Mouse (Mus musculus) T-helper 2 cell (primary cell): ENCODE measurements around the gene Osbp.

Source experiments
- in situ Hi-C: fragments of 300-600 bp; cut with MboI, MseI; formaldehyde crosslinking; loops from one replicate; pipeline ENCODE4 v1.15.1; 2025; ENCODE audit warnings: high pct_unique_total_duplicates

Gene Osbp

DNA sequence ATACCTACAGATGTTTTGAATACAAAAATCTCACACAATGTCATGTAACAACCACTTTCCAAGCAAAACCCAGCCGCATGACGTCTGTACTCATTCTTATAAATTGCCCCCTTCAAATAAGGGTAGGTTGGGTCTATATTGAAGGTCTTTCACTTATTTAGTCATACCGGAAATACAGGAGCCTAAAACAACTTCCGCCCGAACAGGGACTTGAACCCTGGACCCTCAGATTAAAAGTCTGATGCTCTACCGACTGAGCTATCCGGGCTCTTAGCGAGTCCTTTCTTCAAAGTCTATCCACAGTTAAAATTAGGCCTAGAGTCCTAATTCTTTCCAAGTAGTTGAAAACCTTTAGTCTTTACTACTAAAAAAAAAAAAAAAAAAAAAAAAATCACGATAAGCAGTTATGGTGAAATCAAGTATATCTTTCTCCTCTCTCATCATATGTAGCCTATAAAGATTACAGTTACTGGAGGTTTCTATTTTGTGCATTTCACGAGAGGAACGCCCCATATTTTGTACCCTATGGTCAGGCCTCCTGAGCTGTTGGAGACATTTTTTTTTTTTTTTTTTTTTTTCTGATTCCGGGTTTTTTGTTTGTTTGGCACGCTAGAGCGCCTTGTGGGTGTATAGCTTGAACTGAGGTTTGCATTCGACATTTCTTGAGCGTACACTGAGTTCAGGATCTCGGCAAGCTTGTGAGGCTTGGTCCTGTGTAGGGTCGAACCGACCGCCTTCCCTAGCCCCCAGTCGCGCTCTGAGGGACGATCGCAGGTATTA lies 44.0 kb downstream of the Osbp start:
- in situ Hi-C loops, result loop anchor here (25.0 kb wide), 2 partner anchors 522 to 803 kb away; partner anchors contain the start of gene Gm8369

DNA sequence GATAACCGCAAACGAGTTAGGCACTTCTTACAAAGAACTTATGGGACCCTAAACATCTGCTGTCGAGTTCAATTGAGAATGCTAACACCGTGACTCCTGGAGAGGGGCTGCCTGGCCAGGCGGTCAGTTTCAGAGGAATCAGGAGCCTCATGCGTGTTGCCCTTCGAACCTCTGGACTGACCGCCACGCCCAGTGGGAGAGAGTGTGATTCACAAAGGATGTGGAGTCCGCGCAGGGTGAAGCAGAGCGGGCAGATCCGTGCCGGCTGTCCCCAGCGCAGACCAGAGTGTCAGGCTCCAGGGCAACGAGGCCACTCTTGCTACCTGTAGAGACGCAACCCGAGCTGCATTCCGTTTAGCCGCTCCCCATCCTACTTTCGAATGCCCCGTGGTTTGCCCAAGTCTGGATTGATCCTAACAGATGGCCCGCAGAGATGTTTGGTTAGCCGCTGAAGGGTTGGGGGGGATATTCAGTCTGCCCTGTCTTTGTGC lies 44.6 kb downstream of the Osbp start:
- in situ Hi-C loops, result loop anchor here (25.0 kb wide), 2 partner anchors 523 to 802 kb away; partner anchors contain the start of gene Gm8369

GRCm38 (mm10) chr19:12010916-12011559 lies 45.3 kb downstream of the Osbp start:
- in situ Hi-C loops, result loop anchor here (25.0 kb wide), 2 partner anchors 524 to 801 kb away; partner anchors contain the start of gene Gm8369

- in situ Hi-C loops, result loop anchor here (25.0 kb wide), 2 partner anchors 525 to 800 kb away; partner anchors contain the start of gene Gm8369
Measured at GRCm38 (mm10) chr19:12011560-12012556, 46.1 kb downstream of the Osbp start.

- in situ Hi-C loops, result loop anchor here (25.0 kb wide), 2 partner anchors 525 to 800 kb away; partner anchors contain the start of gene Gm8369
Measured at GRCm38 (mm10) chr19:12012615-12013014, 46.9 kb downstream of the Osbp start.

DNA sequence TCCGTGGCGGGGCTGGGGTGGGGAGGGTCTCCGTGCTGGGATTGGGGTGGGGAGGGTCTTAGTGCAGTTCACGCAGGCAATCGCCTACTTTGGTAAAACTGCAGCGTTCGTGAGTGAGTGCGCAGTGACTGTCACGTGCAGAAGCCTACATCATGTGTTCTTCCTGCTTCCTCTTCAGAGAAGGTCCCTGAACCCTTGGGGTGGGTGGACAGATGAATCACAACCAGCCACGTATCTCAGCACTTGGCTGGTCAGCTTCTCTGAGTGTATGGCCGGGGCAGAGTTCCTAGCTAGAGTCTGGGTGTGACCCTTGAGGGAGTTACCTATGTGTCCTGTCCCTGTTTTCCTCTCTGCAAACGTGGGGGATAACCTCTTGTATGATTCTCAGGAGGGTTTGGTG lies 47.5 kb downstream of the Osbp start:
- in situ Hi-C loops, result loop anchor here (25.0 kb wide), 2 partner anchors 526 to 799 kb away; partner anchors contain the start of gene Gm8369

DNA sequence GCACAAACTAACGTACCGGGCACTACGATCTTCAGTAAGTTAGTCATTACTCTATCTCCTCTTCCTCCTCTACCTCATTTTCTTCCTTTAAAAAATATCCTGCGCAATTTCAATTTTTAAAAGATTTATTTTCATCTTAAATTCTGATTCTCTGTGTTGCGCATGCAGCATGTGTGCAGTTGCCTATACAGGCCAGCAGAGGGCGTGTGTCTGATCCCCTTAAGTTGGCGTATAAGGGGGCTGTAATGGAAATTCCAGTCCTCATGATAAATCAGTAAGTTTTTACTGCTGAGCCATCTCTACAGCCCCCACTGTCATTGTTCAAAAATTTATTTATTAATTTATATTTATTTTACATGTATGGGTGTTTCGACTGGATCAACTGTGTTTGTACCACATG lies 50.0 kb downstream of the Osbp start:
- in situ Hi-C loops, result loop anchor here (25.0 kb wide), 2 partner anchors 528 to 797 kb away; partner anchors contain the start of gene Gm8369

GRCm38 (mm10) chr19:12016192-12016591 lies 50.5 kb downstream of the Osbp start:
- in situ Hi-C loops, result loop anchor here (25.0 kb wide), 2 partner anchors 529 to 796 kb away; partner anchors contain the start of gene Gm8369

DNA sequence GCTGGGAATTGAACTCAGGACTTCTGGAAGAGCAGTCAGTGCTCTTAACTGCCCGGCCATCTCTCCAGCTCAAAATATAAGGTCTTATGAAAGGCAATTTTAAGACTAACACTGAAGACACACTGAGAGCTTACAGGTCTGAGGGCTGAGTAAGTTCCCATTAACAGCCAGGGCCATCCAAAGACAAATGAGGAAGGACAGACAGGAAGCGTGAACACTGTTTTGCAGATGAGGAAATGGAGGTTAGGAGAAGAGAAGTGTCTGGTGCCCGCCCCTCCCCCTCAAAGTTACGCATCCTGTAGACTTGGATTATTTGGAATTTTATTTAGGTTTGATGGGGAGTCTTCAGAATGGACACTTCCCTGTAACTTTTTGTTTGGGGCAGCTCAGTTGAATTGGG lies 58.4 kb downstream of the Osbp start:
- in situ Hi-C loops, result loop anchor here (25.0 kb wide), 2 partner anchors 537 to 788 kb away; partner anchors contain the start of gene Gm8369

- in situ Hi-C loops, result no loop called here
Measured at GRCm38 (mm10) chr19:12025333-12025732, 59.6 kb downstream of the Osbp start.

GRCm38 (mm10) chr19:12026606-12027005 lies 60.9 kb downstream of the Osbp start:
- in situ Hi-C loops, result no loop called here

GRCm38 (mm10) chr19:12037727-12038126 lies 72.0 kb downstream of the Osbp start:
- in situ Hi-C loops, result no loop called here

DNA sequence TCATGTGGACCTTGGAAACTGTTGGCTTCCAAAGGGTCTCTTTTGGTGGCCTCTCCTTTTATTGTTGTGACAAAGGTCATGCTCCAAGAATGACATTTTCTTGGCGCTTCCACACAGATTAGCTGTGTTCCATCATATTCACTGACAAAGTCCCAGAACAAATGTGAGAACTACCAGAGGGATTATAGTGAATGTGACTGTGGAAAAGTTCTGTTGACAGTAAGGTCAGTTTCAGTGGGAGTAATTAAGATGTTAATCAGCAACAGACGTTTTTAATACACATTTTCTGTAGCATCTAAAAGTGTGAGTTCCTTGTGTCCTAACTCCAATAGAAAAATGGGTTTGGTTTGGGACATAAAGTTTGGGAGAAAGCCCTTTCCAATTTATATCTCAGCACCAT lies 75.5 kb downstream of the Osbp start, which contains the start of gene Olfr1423:
TSS of gene Olfr1423 (minus strand) at position 101 of the 400 bp plus-strand sequence.
- in situ Hi-C loops, result no loop called here

DNA sequence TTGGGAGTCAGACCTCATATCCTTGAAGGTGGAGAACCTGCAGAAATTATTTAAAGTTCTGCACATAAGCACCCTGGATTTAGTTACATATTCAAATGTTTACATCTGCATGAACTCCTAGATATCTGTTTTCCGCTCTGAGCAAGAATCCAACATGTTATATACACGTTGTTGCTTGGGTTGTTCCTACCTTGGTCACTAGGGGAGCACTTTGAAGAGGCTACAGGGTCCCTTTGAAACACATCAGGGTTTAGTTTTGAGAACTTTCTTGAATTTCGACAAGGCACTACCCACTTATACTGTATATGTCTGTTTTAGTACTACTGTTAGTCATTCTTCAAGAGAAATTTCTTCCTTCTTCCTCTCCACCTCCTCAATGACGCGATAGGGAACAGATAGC lies 77.4 kb downstream of the Osbp start:
- in situ Hi-C loops, result no loop called here
